Mouse (Mus musculus) liver, postnatal 0 days (tissue): ENCODE results near the gene Chil3. TPM values are rescaled to one million over a fixed set of nuclear protein-coding genes. Genes with fewer than 3 reads are reported as not detected.

Experiments used
- ATAC-seq: fragments of 200-750 bp; cut with Nextera tagmentation; 2 replicates; pipeline ENCODE4 v1.8.0; 2017; ENCODE audit warnings: mild to moderate bottlenecking, moderate library complexity
- DNase-seq: peaks from one replicate; pipeline ENCODE4 v3.0.0-alpha.2; 2016
- H3K27ac ChIP-seq: fragments of 300-500 bp; sonication (generic); 2 replicates; pipeline ENCODE4 v1.5.1; 2014; ENCODE audit warnings: antibody characterized with exemption, moderate library complexity, mild to moderate bottlenecking, low read depth
- H3K27me3 ChIP-seq: fragments of 300-500 bp; sonication (generic); 2 replicates; pipeline ENCODE4 v1.6.1; 2014; ENCODE audit warnings: low read length, control low read depth, mixed read lengths; ENCODE audit not compliant: insufficient read depth
- H3K36me3 ChIP-seq: fragments of 300-500 bp; sonication (generic); replicated peaks from 2 replicates; pipeline ENCODE4 v1.6.1; 2014; ENCODE audit warnings: mild to moderate bottlenecking, control low read depth, low read length, moderate library complexity, mixed read lengths; ENCODE audit not compliant: insufficient read depth
- H3K4me1 ChIP-seq: fragments of 300-500 bp; sonication (generic); 2 replicates; pipeline ENCODE4 v1.6.1; 2014; ENCODE audit warnings: antibody characterized with exemption, mild to moderate bottlenecking, control low read depth; ENCODE audit not compliant: insufficient read depth
- H3K4me2 ChIP-seq: fragments of 300-500 bp; sonication (generic); 2 replicates; pipeline ENCODE4 v1.6.1; 2014; ENCODE audit warnings: low read depth, mild to moderate bottlenecking, low read length, moderate library complexity, mixed read lengths
- H3K4me3 ChIP-seq: fragments of 300-500 bp; sonication (generic); 2 replicates; pipeline ENCODE4 v1.5.1; 2014; ENCODE audit warnings: low read depth, low read length
- H3K9ac ChIP-seq: fragments of 300-500 bp; sonication (generic); replicated peaks from 2 replicates; pipeline ENCODE4 v1.6.1; 2014; ENCODE audit warnings: mild to moderate bottlenecking, moderate library complexity
- H3K9me3 ChIP-seq: fragments of 300-500 bp; sonication (generic); 2 replicates; pipeline ENCODE4 v1.6.1; 2016; ENCODE audit warnings: mild to moderate bottlenecking, control low read depth, low read length, mixed read lengths
- CTCF ChIP-seq: sonication (generic); IDR thresholded peaks from 2 replicates; pipeline ENCODE4 v1.5.1; 2016; ENCODE audit warnings: antibody characterized with exemption, low read depth
- EP300 ChIP-seq: IDR thresholded peaks from 2 replicates; pipeline ENCODE4 v1.6.1; 2016; ENCODE audit warnings: antibody characterized with exemption, low read depth, mild to moderate bottlenecking
- WGBS: fragments of 180-500 bp; shearing (Covaris S2); extraction: QIAGEN DNeasy Blood & Tissue Kit; methylation state at CpG from one replicate; pipeline ENCODE4 v1.1.7; 2014; ENCODE audit not compliant: insufficient replicate concordance; 5-methylcytosine and 5-hydroxymethylcytosine counted together
- polyA plus RNA-seq: library from polyadenylated mRNA; unstranded; fragments of >200 nt; fragmentation: Nextera tagmentation; extraction: Ambion mirVana; gene quantifications from 2 replicates; pipeline ENCODE4 v1.2.1, GENCODE M21; 2015

Gene Chil3
- polyA plus RNA-seq, 1 experiment from 2014 or later: 110 TPM

DNA sequence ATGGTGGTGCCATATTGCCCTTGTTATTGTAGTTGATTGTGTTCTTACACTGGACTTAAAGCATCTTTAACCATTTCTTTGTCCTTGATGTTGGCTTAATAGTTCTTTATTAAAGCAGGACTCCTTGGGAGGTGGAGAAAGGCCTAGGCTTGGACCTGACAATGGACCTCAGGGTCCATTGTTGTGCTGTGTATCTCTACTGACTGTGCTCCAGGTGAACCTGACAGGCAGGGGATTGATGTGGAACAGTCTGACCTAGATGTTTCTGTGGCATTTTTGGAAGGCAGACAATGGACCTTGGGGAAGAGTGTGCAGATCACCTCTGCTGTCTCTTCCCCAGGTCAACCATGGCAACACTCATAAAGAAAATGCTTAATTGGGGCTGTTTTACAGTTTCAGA, 40.4 kb downstream of the Chil3 start:
- H3K9ac ChIP-seq: no peak overlapping the region
- H3K4me3 ChIP-seq: no peak overlapping the region
- H3K4me1 ChIP-seq: no peaks in the 10 kb centered on the region
- H3K4me2 ChIP-seq: no peak overlapping the region
- DNase-seq (no peak), ATAC-seq (no peak)
- H3K36me3 ChIP-seq: no peaks in the 10 kb centered on the region
- H3K27me3 ChIP-seq: no peaks in the 10 kb centered on the region
- H3K9me3 ChIP-seq: no peaks in the 10 kb centered on the region
- TF ChIP-seq CTCF (no peak), EP300 (no peak)
- no peak overlapping the region for H3K27ac ChIP-seq

DNA sequence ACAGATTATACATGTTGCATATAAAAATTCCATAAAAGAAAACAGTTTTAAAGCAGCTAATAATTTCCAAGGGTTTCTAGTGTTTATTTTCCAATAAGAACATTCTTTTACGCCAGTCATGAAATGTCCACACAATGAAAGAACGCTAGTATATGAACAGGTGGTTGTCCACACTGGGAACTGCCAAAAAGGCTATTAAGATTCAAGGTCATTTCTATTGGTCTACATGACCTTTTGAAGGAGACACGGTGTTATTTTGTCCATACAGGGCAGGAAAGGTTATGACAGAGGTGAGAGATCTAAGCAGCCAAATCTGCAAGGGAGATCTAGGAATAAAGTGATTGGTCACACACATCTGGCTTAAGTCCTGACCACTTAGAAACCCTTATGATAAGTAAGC, 54.4 kb downstream of the Chil3 start, which contains the start of gene Chia1:
Gene Chia1 (plus strand): TSS at position 301 of the 400 bp plus-strand sequence.
- DNase-seq (no peak), ATAC-seq (no peak)
- Histone ChIP-seq H3K36me3 (no peaks in the 10 kb centered on the region), H3K4me3 (no peak within 1 kb of the TSS), H3K9me3 (no peaks in the 10 kb centered on the region), H3K4me2 (no peak within 1 kb of the TSS), H3K27ac (no peak within 1 kb of the TSS), H3K27me3 (no peaks in the 10 kb centered on the region), H3K9ac (no peak within 1 kb of the TSS), H3K4me1 (no peaks in the 10 kb centered on the region)
- 76% methylated on average over 3 of the region's 3 CpGs for WGBS
- TF ChIP-seq CTCF (no peak), EP300 (no peak)

Other genes starting within 250 kb of the Chil3 start
- 3.9 and 5.4 TPM in 2 replicates for gene I830077J02Rik, start 234.9 kb downstream of the Chil3 start, polyA plus RNA-seq
- 28.9 and 32.4 TPM in 2 replicates for gene Wdr77, start 208.2 kb downstream of the Chil3 start, polyA plus RNA-seq
- gene Atp5f1, start 207.5 kb downstream of the Chil3 start, polyA plus RNA-seq: 436 and 461 TPM in 2 replicates
- 0.28 and 0.40 TPM in 2 replicates for gene Ovgp1, start 193.9 kb downstream of the Chil3 start, polyA plus RNA-seq
- not detected in 2 replicates for gene Pifo, start 152.9 kb downstream of the Chil3 start, polyA plus RNA-seq
- gene Chil5, start 134.8 kb downstream of the Chil3 start, polyA plus RNA-seq: 0.33 and 0.38 TPM in 2 replicates
- not detected in 2 replicates for gene Chia1, start 54.3 kb downstream of the Chil3 start, polyA plus RNA-seq
- not detected in 2 replicates for gene Chil4, start 51.9 kb upstream of the Chil3 start, polyA plus RNA-seq
- not detected in 2 replicates for gene Chil6, start 238.6 kb upstream of the Chil3 start, polyA plus RNA-seq